Mouse (Mus musculus) myocyte (in vitro differentiated cells): ENCODE measurements around the gene C1qtnf7. TPM values are rescaled to one million over a fixed set of nuclear protein-coding genes. Genes with fewer than 3 reads are reported as not detected.

Experiments used
- H3K27me3 ChIP-seq: one replicate; pipeline ENCODE4 v1.6.1; 2011; ENCODE audit not compliant: control insufficient read depth, insufficient read depth, insufficient read length
- H3K36me3 ChIP-seq: one replicate; pipeline ENCODE4 v1.6.1; 2011; ENCODE audit not compliant: control insufficient read depth, insufficient read depth
- H3K4me2 ChIP-seq: one replicate; pipeline ENCODE4 v1.6.1; 2011; ENCODE audit warnings: low read depth, control low read depth
- H3K4me3 ChIP-seq: one replicate; pipeline ENCODE4 v1.5.1; 2011; ENCODE audit warnings: mild to moderate bottlenecking, control low read depth, moderate library complexity
- H3K79me2 ChIP-seq: one replicate; pipeline ENCODE4 v1.6.1; 2011; ENCODE audit not compliant: control insufficient read depth, insufficient read depth
- H3ac ChIP-seq: one replicate; pipeline ENCODE4 v1.6.1; 2011; ENCODE audit not compliant: control insufficient read depth, insufficient read length
- CEBPB ChIP-seq: IDR thresholded peaks from 2 replicates; pipeline ENCODE4 v1.6.1; 2011; ENCODE audit warnings: mild to moderate bottlenecking, moderate library complexity; ENCODE audit not compliant: poor library complexity, insufficient read depth, severe bottlenecking
- E2F4 ChIP-seq: IDR thresholded peaks from one replicate; pipeline ENCODE4 v1.6.1; 2011; ENCODE audit warnings: mild to moderate bottlenecking, control low read depth, moderate library complexity; ENCODE audit not compliant: insufficient read depth
- MAX ChIP-seq: IDR thresholded peaks from one replicate; pipeline ENCODE4 v1.6.1; 2011; ENCODE audit warnings: low read depth, mild to moderate bottlenecking, control low read depth
- MYOD1 ChIP-seq, 3 experiments: IDR thresholded peaks; one replicate each; pipeline ENCODE4 v1.6.1; 2011; ENCODE audit warnings: control low read depth in 2 of 3, low read depth in 2 of 3, mild to moderate bottlenecking in 2 of 3, moderate library complexity in 1 of 3; ENCODE audit not compliant: insufficient read length in 2 of 3, control insufficient read depth in 1 of 3
- MYOG ChIP-seq, 3 experiments: IDR thresholded peaks; one replicate each; pipeline ENCODE4 v1.6.1; 2011; ENCODE audit warnings: control low read depth in 2 of 3, low read depth in 2 of 3, mild to moderate bottlenecking in 2 of 3; ENCODE audit not compliant: insufficient read length in 2 of 3, control insufficient read depth in 1 of 3, insufficient read depth in 1 of 3
- POLR2A ChIP-seq: IDR thresholded peaks from one replicate; pipeline ENCODE4 v1.6.1; 2011; ENCODE audit warnings: low read depth, mild to moderate bottlenecking, control low read depth, moderate library complexity; ENCODE audit not compliant: insufficient read length
- POLR2AphosphoS2 ChIP-seq: IDR thresholded peaks from one replicate; pipeline ENCODE4 v1.6.1; 2011; ENCODE audit warnings: low read depth, control low read depth; ENCODE audit not compliant: insufficient read length
- REST ChIP-seq: IDR thresholded peaks from one replicate; pipeline ENCODE4 v1.6.1; 2011; ENCODE audit warnings: mild to moderate bottlenecking, control low read depth, moderate library complexity; ENCODE audit not compliant: insufficient read depth, insufficient read length
- SRF ChIP-seq: IDR thresholded peaks from one replicate; pipeline ENCODE4 v1.6.1; 2011; ENCODE audit warnings: low read depth; ENCODE audit not compliant: control insufficient read depth, insufficient read length
- TCF12 ChIP-seq: IDR thresholded peaks from one replicate; pipeline ENCODE4 v1.6.1; 2011; ENCODE audit warnings: mild to moderate bottlenecking, control low read depth; ENCODE audit not compliant: poor library complexity, insufficient read depth, severe bottlenecking
- TCF3 ChIP-seq: IDR thresholded peaks from one replicate; pipeline ENCODE4 v1.6.1; 2011; ENCODE audit warnings: low read depth, control low read depth; ENCODE audit not compliant: insufficient read length
- USF1 ChIP-seq: IDR thresholded peaks from one replicate; pipeline ENCODE4 v1.6.1; 2011; ENCODE audit warnings: low read depth, mild to moderate bottlenecking, control low read depth, moderate library complexity
- polyA plus RNA-seq: library from polyadenylated mRNA; unstranded; fragments of >200 nt; fragmentation: generic; extraction: Trizol; gene quantifications from one replicate; pipeline ENCODE4 v1.2.1, GENCODE M21; 2012; ENCODE audit warnings: missing spikeins

C1qtnf7 gene
- polyA plus RNA-seq, 1 experiment, result not detected

GRCm38 (mm10) chr5:43530886-43531285, 15.5 kb downstream of the C1qtnf7 start:
- TF ChIP-seq POLR2AphosphoS2, result no peak
- no peak for TF ChIP-seq POLR2A
- TF ChIP-seq USF1, result no peak
- no peak for TF ChIP-seq TCF12
- TF ChIP-seq MAX, result no peak
- no peak for TF ChIP-seq E2F4
- TF ChIP-seq TCF3, result no peak
- no peak for TF ChIP-seq SRF
- no peak for TF ChIP-seq MYOD1 (IDR thresholded peaks at IDR 0.05; ENCODE audit: control insufficient read depth in 1 of 3, insufficient read length in 2 of 3, low read depth in 2 of 3)
- no peaks in the 10 kb centered on the region for H3K36me3 ChIP-seq
- H3K27me3 ChIP-seq, result no peaks in the 10 kb centered on the region
- no peaks in the 10 kb centered on the region for H3K79me2 ChIP-seq
- H3K4me2 ChIP-seq, result no peak overlapping the region
- H3K4me3 ChIP-seq, result no peak overlapping the region
- no peak overlapping the region for H3ac ChIP-seq

- H3ac ChIP-seq, result no peak overlapping the region
- TF ChIP-seq MAX (no peak), POLR2AphosphoS2 (no peak), TCF12 (no peak), MYOG (IDR thresholded peaks at IDR 0.05; ENCODE audit: control insufficient read depth in 1 of 3, insufficient read depth in 1 of 3, insufficient read length in 2 of 3, low read depth in 2 of 3) (no peak), TCF3 (no peak), E2F4 (no peak)
- H3K4me2 ChIP-seq, result no peak overlapping the region
- H3K4me3 ChIP-seq, result no peak overlapping the region
- no peaks in the 10 kb centered on the region for H3K36me3 ChIP-seq
- no peaks in the 10 kb centered on the region for H3K27me3 ChIP-seq
- no peaks in the 10 kb centered on the region for H3K79me2 ChIP-seq
These were observed 23.2 kb downstream of the C1qtnf7 start for GRCm38 (mm10) chr5:43538322-43539167.

- Histone ChIP-seq H3ac (no peak overlapping the region), H3K27me3 (no peaks in the 10 kb centered on the region), H3K79me2 (no peaks in the 10 kb centered on the region), H3K4me3 (no peak overlapping the region), H3K4me2 (no peak overlapping the region), H3K36me3 (no peaks in the 10 kb centered on the region)
- TF ChIP-seq CEBPB, result no peak
- no peak for TF ChIP-seq MAX
- TF ChIP-seq POLR2A, result no peak
- TF ChIP-seq SRF, result no peak
- no peak for TF ChIP-seq MYOG (IDR thresholded peaks at IDR 0.05; ENCODE audit: control insufficient read depth in 1 of 3, insufficient read depth in 1 of 3, insufficient read length in 2 of 3, low read depth in 2 of 3)
- TF ChIP-seq E2F4, result no peak
- no peak for TF ChIP-seq POLR2AphosphoS2
- no peak for TF ChIP-seq USF1
- TF ChIP-seq REST, result no peak
- TF ChIP-seq TCF3, result no peak
- TF ChIP-seq MYOD1 (IDR thresholded peaks at IDR 0.05; ENCODE audit: control insufficient read depth in 1 of 3, insufficient read length in 2 of 3, low read depth in 2 of 3), result no peak
- TF ChIP-seq TCF12, result no peak
These were observed 23.8 kb downstream of the C1qtnf7 start for GRCm38 (mm10) chr5:43539168-43539516.

- Histone ChIP-seq H3K79me2 (no peaks in the 10 kb centered on the region), H3K4me2 (no peak overlapping the region), H3ac (no peak overlapping the region), H3K4me3 (no peak overlapping the region), H3K36me3 (no peaks in the 10 kb centered on the region), H3K27me3 (no peaks in the 10 kb centered on the region)
- TF ChIP-seq MYOG (IDR thresholded peaks at IDR 0.05; ENCODE audit: control insufficient read depth in 1 of 3, insufficient read depth in 1 of 3, insufficient read length in 2 of 3, low read depth in 2 of 3) (no peak), REST (no peak), MYOD1 (IDR thresholded peaks at IDR 0.05; ENCODE audit: control insufficient read depth in 1 of 3, insufficient read length in 2 of 3, low read depth in 2 of 3) (no peak), CEBPB (no peak), POLR2A (no peak), E2F4 (no peak), TCF12 (no peak), MAX (no peak), POLR2AphosphoS2 (no peak), SRF (no peak), TCF3 (no peak), USF1 (no peak)
These were observed 24.5 kb downstream of the C1qtnf7 start for GRCm38 (mm10) chr5:43539871-43540270.
